Mouse (Mus musculus) monocyte, adult 5-6 weeks (primary cell): ENCODE results near the gene Ccdc39. TPM values are rescaled to one million over a fixed set of nuclear protein-coding genes. Genes with fewer than 3 reads are reported as not detected.

Source experiments
- ATAC-seq: fragments of 153-309, 156-312 bp; replicated peaks from 2 replicates; pipeline ENCODE4 v1.8.0; 2017; ENCODE audit warnings: mild to moderate bottlenecking; ENCODE audit not compliant: low TSS enrichment, insufficient number of reproducible peaks, severe bottlenecking, poor library complexity, low FRiP score
- total RNA-seq: library from RNA; stranded (forward); fragments of 200-1000, 200-491, 200-594 nt; gene quantifications from 3 replicates; pipeline ENCODE4 v1.2.3, GENCODE M21; 2017

The Ccdc39 gene
- total RNA-seq: 0.19 to 0.67 TPM (median 0.32 TPM) in 3 replicates

- ATAC-seq: peak; percentile 56; the same call in 1 of the 2 replicates
Observed at GRCm38 (mm10) chr3:33843801-33844632, at the start of gene Ccdc39. TSS of gene Ccdc39 (minus strand) at chr3:33844310.

- no peak for ATAC-seq
Observed at GRCm38 (mm10) chr3:33893433-33893832, 49.3 kb upstream of the Ccdc39 start.

- no peak for ATAC-seq
Observed at GRCm38 (mm10) chr3:33887438-33887837, 43.3 kb upstream of the Ccdc39 start.

GRCm38 (mm10) chr3:33883105-33883504, 39.0 kb upstream of the Ccdc39 start:
- ATAC-seq: no peak

- no peak for ATAC-seq
Observed at GRCm38 (mm10) chr3:33882695-33883094, 38.6 kb upstream of the Ccdc39 start.

- no peak for ATAC-seq
Observed at GRCm38 (mm10) chr3:33878661-33879060, 34.6 kb upstream of the Ccdc39 start.

- no peak for ATAC-seq
Observed at GRCm38 (mm10) chr3:33874456-33875286, 30.6 kb upstream of the Ccdc39 start.

- no peak for ATAC-seq
Observed at GRCm38 (mm10) chr3:33873837-33874236, 29.7 kb upstream of the Ccdc39 start.

GRCm38 (mm10) chr3:33873366-33873765, 29.3 kb upstream of the Ccdc39 start:
- ATAC-seq: no peak

- no peak for ATAC-seq
Observed at GRCm38 (mm10) chr3:33864000-33864540, 20.0 kb upstream of the Ccdc39 start.

GRCm38 (mm10) chr3:33858939-33859338, 14.8 kb upstream of the Ccdc39 start:
- no peak for ATAC-seq

- ATAC-seq: no peak
Observed at GRCm38 (mm10) chr3:33853062-33853461, 9.0 kb upstream of the Ccdc39 start.

GRCm38 (mm10) chr3:33850856-33851255, 6.7 kb upstream of the Ccdc39 start:
- ATAC-seq: no peak

- no peak for ATAC-seq
Observed at GRCm38 (mm10) chr3:33846639-33847038, 2.5 kb upstream of the Ccdc39 start.

GRCm38 (mm10) chr3:33838877-33839276, 5.2 kb downstream of the Ccdc39 start:
- ATAC-seq: no peak

- no peak for ATAC-seq
Observed at GRCm38 (mm10) chr3:33836576-33836975, 7.5 kb downstream of the Ccdc39 start.

GRCm38 (mm10) chr3:33832351-33832750, 11.8 kb downstream of the Ccdc39 start:
- no peak for ATAC-seq

GRCm38 (mm10) chr3:33824135-33824946, 19.8 kb downstream of the Ccdc39 start:
- 0 out of 2 replicates have a peak, but pooled peaks have one; percentile 68 for ATAC-seq

GRCm38 (mm10) chr3:33807151-33807550, 37.0 kb downstream of the Ccdc39 start:
- ATAC-seq: no peak
